Mouse (Mus musculus): ENCODE measurements around the gene Sys1.

The Sys1 gene

DNA sequence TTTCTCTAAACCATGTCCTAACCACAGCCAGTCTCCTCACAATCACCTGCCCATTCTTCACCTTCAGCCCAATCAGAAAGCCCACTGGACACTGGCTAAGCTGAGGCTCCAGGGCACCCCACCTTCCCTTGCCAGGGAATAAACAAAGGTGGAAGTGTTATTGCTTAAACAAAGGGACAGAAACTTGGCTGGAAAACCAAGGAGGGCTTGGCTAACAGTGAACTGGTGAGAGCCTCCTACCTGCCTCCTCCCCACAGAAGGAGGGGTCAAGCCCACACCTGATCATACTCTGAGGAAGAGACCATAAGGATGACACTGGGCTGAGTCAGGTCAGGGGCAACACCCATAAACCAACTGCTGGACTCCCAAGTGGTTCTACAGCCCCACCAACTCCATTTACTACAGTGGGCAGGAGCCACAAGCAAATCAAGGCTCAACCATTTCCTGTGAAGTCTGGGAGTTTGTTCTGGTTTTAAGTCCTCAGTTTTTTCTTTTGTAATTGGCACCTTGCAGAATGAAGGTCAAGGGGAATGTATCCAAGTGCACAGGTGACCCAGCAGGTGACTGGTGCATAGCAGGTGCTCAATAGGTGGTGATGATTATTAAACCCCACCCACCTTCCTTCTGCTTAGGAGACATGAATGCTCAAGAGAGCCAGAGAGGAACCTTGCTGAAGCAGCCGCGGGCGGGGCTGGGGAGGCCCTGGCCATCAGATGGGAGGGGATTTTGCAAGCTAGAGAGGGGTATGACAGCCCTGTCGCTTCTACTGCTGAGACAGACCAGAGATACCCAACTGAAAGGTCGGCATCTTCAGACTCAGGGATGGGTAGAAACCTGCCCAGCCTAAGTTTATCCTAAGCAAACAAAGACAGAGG, 21.3 kb upstream of the Sys1 start:
- DNase-seq (ENCODE audit: low spot score) = no peak

DNA sequence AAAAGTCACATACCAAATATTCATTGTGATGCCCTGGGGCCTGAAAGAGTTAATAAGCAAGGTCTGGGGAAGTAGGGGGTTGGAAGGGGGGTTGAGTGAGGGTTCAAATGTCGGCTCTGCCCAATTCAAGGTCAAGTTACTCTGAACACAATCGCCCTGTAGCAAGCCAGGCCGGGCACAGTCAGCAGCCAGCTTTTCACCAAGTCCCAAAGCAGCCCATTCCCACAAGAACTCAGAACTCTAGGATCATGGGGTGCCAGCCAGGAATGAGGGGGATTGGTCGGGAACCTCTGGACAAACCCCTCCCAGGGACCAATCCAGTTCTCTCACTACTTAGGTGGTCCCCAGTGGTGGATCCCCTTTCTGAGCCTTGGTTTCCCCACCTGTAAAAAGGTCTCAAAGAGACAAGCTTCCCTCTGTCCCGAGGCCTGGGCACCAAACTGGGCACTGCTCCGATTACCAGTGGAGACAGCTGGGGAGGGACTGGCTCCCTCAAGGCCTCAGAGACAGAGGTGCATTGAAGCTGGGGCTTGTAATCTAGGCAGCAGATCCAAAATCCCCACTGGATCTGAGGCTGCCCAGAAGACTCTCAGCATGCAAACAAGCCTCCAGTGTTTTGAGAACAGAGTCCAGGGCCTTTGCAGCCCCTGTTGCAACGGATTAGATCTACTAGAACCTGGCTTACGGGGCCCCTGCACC, 20.4 kb upstream of the Sys1 start:
- DNase-seq (ENCODE audit: low spot score) = no peak

DNA sequence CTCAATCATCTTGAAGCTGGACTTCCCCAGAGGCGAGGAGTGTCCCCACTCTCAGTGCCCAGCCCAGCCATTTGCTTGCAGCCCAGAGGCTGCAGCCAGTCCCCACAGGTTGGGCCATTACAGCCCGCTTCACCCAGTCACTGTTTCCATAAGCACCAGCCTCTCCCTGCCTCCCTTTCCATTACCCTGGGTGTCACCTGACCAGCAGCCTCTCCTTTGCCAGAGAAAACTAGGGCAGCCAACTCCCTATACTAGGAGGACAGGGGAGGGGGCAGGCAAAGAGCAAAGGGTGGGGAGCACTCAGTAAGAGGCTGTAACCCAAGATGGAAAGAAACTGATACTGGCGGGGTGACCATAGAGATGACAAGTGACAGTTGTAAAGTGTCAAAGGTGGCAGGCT, 19.8 kb upstream of the Sys1 start:
- no peak for DNase-seq (ENCODE audit: low spot score)

DNA sequence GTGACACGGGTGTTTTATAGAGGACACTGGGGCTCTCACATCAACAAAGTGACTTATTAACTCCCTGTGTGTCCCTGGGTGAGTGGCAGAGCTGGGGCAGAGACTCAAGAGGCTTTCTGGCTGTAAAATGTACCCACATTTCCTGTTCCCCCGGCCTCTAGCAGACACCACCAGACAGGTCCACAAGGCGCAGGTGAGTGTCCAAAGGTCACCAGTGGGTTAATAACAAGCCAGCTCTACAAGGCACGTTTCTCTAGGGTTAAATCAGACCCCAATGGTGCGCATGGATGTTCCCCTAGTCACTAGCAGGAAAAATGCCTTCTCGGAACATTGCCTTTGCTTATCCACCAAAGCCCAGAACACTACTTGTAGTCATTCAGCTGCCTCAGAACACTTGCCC, 19.1 kb upstream of the Sys1 start:
- DNase-seq (ENCODE audit: low spot score) = no peak

- no peak for DNase-seq (ENCODE audit: low spot score)
Observed at GRCm38 (mm10) chr2:164438257-164438656, 18.5 kb upstream of the Sys1 start.

DNA sequence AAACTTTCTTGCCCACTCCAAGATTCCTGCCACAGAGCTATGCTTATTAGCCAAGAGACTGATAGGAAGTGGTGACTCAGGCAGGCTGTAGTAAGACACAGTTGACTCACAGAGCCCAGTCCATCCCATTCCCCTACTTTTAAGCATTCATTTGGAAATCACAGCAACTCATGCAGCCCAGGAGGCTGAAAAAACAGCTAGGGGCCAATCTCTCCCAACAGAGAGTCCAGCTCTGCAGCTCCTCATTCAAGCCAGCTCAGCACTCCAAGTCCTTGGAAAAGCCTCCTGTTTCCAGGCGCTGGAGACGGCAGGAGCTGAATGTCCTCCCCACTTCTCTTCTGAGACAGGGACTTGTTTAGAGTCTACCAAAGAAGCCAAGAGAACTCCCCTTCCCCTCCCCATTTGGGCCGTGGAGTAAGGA, 17.8 kb upstream of the Sys1 start:
- DNase-seq (ENCODE audit: low spot score) = no peak

GRCm38 (mm10) chr2:164440314-164440713, 16.4 kb upstream of the Sys1 start:
- no peak for DNase-seq (ENCODE audit: low spot score)

DNA sequence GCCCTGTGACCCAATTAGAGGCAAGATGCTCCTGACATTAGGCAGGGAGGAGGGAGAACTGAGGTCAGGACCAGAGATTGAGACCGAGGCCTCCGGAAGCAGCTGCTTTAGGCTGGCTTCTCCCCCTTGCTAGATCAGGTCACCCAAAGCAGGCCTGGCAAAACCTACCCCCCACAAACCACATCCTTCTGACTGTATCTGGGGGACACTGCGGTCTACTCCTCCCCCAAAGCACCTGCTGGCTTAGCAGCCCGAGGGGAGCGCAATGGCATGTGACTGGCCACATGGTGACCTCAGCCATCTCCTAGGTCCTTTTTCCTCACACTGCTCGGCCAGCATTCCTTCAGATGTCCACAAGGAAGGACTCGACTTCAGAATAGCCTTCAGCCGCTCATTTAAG, 15.6 kb upstream of the Sys1 start:
- no peak for DNase-seq (ENCODE audit: low spot score)

DNA sequence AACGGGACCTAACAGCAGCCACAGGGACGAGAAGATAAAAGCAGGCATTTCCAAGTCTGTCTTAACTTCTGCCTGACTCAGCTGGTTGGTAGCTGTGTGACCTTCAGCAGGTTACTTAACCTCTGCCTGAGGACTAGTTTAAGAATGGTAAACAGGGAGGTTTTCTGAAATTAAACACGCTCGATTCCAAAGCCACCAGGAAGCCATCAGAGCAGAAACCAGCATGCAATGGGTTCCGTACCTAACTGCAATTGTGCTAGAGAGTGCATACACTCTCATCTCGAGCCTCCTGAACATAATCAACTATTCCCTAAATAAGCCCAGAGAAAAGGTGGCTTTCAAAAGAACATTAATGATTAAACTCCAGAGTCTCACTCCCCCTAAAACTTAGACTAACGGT, 15.0 kb upstream of the Sys1 start:
- no peak for DNase-seq (ENCODE audit: low spot score)

GRCm38 (mm10) chr2:164442315-164443050, 14.3 kb upstream of the Sys1 start:
- peak; percentile 43 for DNase-seq (ENCODE audit: low spot score)

- peak; percentile 89 for DNase-seq (ENCODE audit: low spot score)
Observed at GRCm38 (mm10) chr2:164443051-164443437, 13.7 kb upstream of the Sys1 start.

GRCm38 (mm10) chr2:164443460-164444000, 13.2 kb upstream of the Sys1 start, which contains the start of gene Sdc4:
Sdc4 (minus strand) TSS chr2:164443887.
- DNase-seq (ENCODE audit: low spot score) = no peak

DNA sequence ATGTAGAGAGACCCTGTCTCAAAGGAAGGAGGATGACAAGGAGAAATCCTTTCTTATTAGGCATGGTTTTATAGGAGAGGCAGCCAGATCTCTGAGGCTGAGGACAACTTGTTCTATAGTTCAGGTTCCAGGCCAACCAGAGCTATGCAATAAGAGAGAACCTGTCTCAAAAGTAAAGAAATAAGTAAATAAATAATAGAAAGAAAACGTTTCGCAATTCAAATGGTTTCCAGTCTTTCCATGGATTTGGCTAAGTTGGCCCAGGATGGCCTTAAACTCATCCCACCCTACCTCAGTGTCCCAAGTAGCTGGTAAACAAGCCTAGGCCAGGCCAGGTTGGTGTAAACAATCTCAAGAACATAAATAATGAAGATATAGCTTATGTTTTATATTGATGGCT, 12.1 kb upstream of the Sys1 start:
- no peak for DNase-seq (ENCODE audit: low spot score)

- no peak for DNase-seq (ENCODE audit: low spot score)
Observed at GRCm38 (mm10) chr2:164445399-164446085, 11.2 kb upstream of the Sys1 start.

DNA sequence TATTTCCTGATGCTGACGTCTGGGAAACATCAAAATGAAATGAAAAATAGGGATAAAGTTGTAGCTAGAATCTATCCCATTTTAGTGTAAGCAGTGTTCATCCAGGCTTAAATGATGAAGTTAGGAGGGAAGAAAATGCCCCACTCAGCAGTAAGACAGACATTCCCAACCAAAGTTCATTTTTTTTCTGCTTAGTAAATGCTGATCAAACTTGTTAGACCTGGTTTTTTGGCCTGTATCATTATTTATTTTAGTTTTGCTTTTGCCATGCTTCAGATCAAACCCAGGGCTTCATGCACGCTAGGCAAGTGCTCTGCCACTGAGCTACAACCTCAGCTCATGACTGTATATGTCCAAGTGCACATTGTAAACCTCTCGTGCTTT, 10.7 kb upstream of the Sys1 start:
- no peak for DNase-seq (ENCODE audit: low spot score)

- no peak for DNase-seq (ENCODE audit: low spot score)
Observed at GRCm38 (mm10) chr2:164448140-164448539, 8.6 kb upstream of the Sys1 start.

GRCm38 (mm10) chr2:164448921-164449320, 7.8 kb upstream of the Sys1 start:
- DNase-seq (ENCODE audit: low spot score) = no peak

DNA sequence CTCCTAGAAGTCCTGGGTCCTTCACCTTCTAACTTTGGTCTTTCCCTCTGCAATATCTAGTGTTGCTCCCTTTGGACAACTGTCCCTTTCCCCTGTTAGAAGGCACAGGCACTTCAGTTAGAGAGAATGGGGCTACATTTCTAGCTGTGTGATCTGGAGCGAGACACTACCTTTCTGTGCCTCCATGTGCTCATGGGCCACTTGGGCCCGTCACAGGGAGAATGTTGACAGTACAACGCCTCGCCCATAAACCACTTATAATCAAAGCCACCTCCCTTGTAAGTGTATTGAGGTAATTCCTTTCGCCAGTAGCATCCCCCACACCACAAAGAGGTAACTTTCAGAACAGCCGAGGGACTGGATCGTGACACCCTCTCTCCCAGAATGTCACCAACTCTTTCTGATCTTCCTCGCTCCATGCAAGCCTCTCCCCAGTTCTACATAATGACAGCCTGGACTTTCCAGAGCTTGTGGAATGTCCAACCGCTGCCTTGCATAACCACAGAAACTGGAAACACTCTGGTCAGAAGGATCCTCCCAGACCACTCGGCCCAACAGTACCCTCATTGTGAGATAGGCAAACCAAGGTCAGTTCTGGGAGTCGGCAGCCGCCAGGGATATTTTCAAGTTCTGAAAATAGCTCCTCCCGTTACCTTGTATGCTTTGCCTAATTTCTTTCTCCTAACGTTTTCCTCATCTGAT, 7.3 kb upstream of the Sys1 start:
- DNase-seq (ENCODE audit: low spot score) = no peak

- DNase-seq (ENCODE audit: low spot score) = no peak
Observed at GRCm38 (mm10) chr2:164452000-164452676, 4.6 kb upstream of the Sys1 start.

DNA sequence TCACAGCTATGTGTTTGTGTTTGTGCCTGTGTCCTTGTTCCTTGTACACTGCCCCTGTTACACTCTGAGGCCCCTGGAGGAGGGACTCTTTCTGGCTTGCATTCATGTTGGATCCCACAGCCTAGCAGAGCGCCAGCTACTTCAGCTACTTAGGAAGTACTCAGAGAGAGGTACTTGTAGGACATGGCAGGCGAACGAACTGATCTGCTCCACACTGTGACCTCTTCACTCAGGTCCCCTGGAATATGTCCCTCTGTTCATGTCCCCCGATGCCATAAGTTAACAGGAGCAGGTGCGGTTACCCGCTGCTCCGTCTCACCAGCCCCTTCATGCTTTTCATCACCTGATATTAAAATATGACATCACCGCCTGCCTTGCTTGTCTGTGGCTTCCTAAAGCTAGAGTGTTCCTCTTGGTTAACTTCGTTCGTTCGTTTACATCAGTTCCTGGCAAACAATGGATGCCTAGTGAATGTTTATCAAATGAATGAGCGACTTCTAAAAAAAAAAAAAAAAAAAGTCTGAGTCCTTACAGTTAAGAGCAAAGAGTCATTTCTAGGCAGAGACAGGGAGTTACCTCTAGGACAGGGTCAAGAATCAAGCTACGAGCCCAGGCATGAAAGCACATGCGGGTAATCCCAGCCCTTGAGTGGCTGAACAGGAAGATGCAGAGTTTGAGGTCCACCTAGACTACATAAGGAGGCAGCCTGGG, 3.6 kb upstream of the Sys1 start:
- no peak for DNase-seq (ENCODE audit: low spot score)
